Mouse (Mus musculus) hindbrain, embryonic 15.5 days (tissue): Measurements from ENCODE around the gene Atp5l. TPM values are rescaled to one million over a fixed set of nuclear protein-coding genes. Genes with fewer than 3 reads are reported as not detected.

ENCODE experiments used
- ATAC-seq: fragments of 200-750 bp; cut with Nextera tagmentation; 2 replicates; pipeline ENCODE4 v1.8.0; 2017; ENCODE audit warnings: low read depth, moderate number of reproducible peaks, moderate TSS enrichment; ENCODE audit not compliant: low FRiP score
- H3K27ac ChIP-seq: fragments of 300-500 bp; sonication (generic); replicated peaks from 2 replicates; pipeline ENCODE4 v1.5.1; 2015; ENCODE audit warnings: mild to moderate bottlenecking, inconsistent platforms
- H3K27me3 ChIP-seq: fragments of 300-500 bp; sonication (generic); 2 replicates; pipeline ENCODE4 v1.6.1; 2015; ENCODE audit warnings: control low read depth, inconsistent platforms
- H3K36me3 ChIP-seq: fragments of 300-500 bp; sonication (generic); 2 replicates; pipeline ENCODE4 v1.6.1; 2015; ENCODE audit warnings: control low read depth, inconsistent platforms
- H3K4me1 ChIP-seq: fragments of 300-500 bp; sonication (generic); replicated peaks from 2 replicates; pipeline ENCODE4 v1.6.1; 2015; ENCODE audit warnings: control low read depth, inconsistent platforms
- H3K4me2 ChIP-seq: fragments of 300-500 bp; sonication (generic); 2 replicates; pipeline ENCODE4 v1.6.1; 2015; ENCODE audit warnings: moderate library complexity, mild to moderate bottlenecking, inconsistent platforms
- H3K4me3 ChIP-seq: fragments of 300-500 bp; sonication (generic); 2 replicates; pipeline ENCODE4 v1.5.1; 2015; ENCODE audit warnings: mild to moderate bottlenecking, inconsistent platforms
- H3K9ac ChIP-seq: fragments of 300-500 bp; sonication (generic); 2 replicates; pipeline ENCODE4 v1.6.1; 2015; ENCODE audit warnings: inconsistent platforms
- H3K9me3 ChIP-seq: fragments of 300-500 bp; sonication (generic); 2 replicates; pipeline ENCODE4 v1.6.1; 2016; ENCODE audit warnings: control low read depth, inconsistent platforms
- whole genome bisulfite sequencing: fragments of 180-500 bp; shearing (Covaris S2); methylation state at CpG from one replicate; pipeline ENCODE4 v1.1.7; 2015; 5-methylcytosine and 5-hydroxymethylcytosine counted together
- polyA plus RNA-seq: library from polyadenylated mRNA; unstranded; fragments of >200 nt; fragmentation: Nextera tagmentation; extraction: Ambion mirVana; gene quantifications from 2 replicates; pipeline ENCODE4 v1.2.1, GENCODE M21; 2015

The Atp5l gene
- polyA plus RNA-seq, 1 experiment from 2014 or later, result 802 TPM

GRCm38 (mm10) chr9:44921543-44921942, 1.0 kb upstream of the Atp5l start:
- peak overlapping the region; percentile 83; the same call in 1 of the 2 replicates for H3K9ac ChIP-seq
- H3K27me3 ChIP-seq, result no peaks in the 10 kb centered on the region
- no peak for ATAC-seq

GRCm38 (mm10) chr9:44921123-44921468, 554 bp upstream of the Atp5l start:
- 2% methylated on average over 8 of the region's 8 CpGs for WGBS
- Histone ChIP-seq H3K4me1 (peaks cover 16% of the 10 kb centered on the region), H3K36me3 (no peaks in the 10 kb centered on the region), H3K9me3 (no peaks in the 10 kb centered on the region), H3K4me2 (peak overlapping the region; percentile 87), H3K9ac (peak overlapping the region; percentile 83), H3K27ac (peak overlapping the region; percentile 92), H3K27me3 (no peaks in the 10 kb centered on the region), H3K4me3 (peak overlapping the region; percentile 88)
- ATAC-seq, result peak; percentile 92

More at GRCm38 (mm10) chr9:44921543-44921942, 1.0 kb upstream of the Atp5l start:
- Histone ChIP-seq H3K27ac (peak overlapping the region; percentile 92), H3K4me3 (peak overlapping the region; percentile 88), H3K36me3 (0 out of 2 replicates have a peak, but pooled peaks cover 4% of the 10 kb centered on the region), H3K9me3 (no peaks in the 10 kb centered on the region), H3K4me1 (peaks cover 16% of the 10 kb centered on the region), H3K4me2 (peak overlapping the region; percentile 87)
- WGBS, result 63% methylated on average over 2 of the region's 2 CpGs

GRCm38 (mm10) chr9:44919606-44920005, 936 bp downstream of the Atp5l start:
- no peaks in the 10 kb centered on the region for H3K27me3 ChIP-seq
- 36% methylated on average over 2 of the region's 2 CpGs for WGBS
- H3K4me3 ChIP-seq, result peak overlapping the region; percentile 88
- H3K9ac ChIP-seq, result peak overlapping the region; percentile 83
- peaks cover 27% of the 10 kb centered on the region for H3K4me1 ChIP-seq
- no peaks in the 10 kb centered on the region for H3K36me3 ChIP-seq
- no peak for ATAC-seq
- no peak overlapping the region; the same call in 1 of the 2 replicates for H3K27ac ChIP-seq
- H3K9me3 ChIP-seq, result no peaks in the 10 kb centered on the region
- H3K4me2 ChIP-seq, result peak overlapping the region; percentile 87

- no peaks in the 10 kb centered on the region for H3K27me3 ChIP-seq
- no peak overlapping the region for H3K9ac ChIP-seq
- H3K4me3 ChIP-seq, result no peak overlapping the region
- H3K36me3 ChIP-seq, result peaks cover 17% of the 10 kb centered on the region
- WGBS, result 51% methylated on average over 1 of the region's 1 CpGs
- no peak for ATAC-seq
- no peak overlapping the region for H3K4me2 ChIP-seq
- no peak overlapping the region for H3K27ac ChIP-seq
- H3K4me1 ChIP-seq, result peaks cover 21% of the 10 kb centered on the region
- H3K9me3 ChIP-seq, result no peaks in the 10 kb centered on the region
Observed at GRCm38 (mm10) chr9:44916196-44916595, 4.3 kb downstream of the Atp5l start.

- H3K9me3 ChIP-seq, result no peaks in the 10 kb centered on the region
- WGBS, result 35% methylated on average over 4 of the region's 4 CpGs
- H3K9ac ChIP-seq, result no peak overlapping the region
- ATAC-seq, result no peak
- no peaks in the 10 kb centered on the region for H3K27me3 ChIP-seq
- H3K4me1 ChIP-seq, result peaks cover 21% of the 10 kb centered on the region
- no peak overlapping the region for H3K27ac ChIP-seq
- H3K4me3 ChIP-seq, result no peak overlapping the region
- H3K4me2 ChIP-seq, result no peak overlapping the region
- peaks cover 26% of the 10 kb centered on the region for H3K36me3 ChIP-seq
Observed at GRCm38 (mm10) chr9:44914706-44915105, 5.8 kb downstream of the Atp5l start.

GRCm38 (mm10) chr9:44911365-44911764, 9.2 kb downstream of the Atp5l start:
- H3K27ac ChIP-seq, result no peak overlapping the region
- H3K27me3 ChIP-seq, result no peaks in the 10 kb centered on the region
- ATAC-seq, result no peak
- no peak overlapping the region for H3K4me3 ChIP-seq
- no peaks in the 10 kb centered on the region for H3K9me3 ChIP-seq
- 98% methylated on average over 4 of the region's 4 CpGs for WGBS
- no peak overlapping the region for H3K9ac ChIP-seq
- H3K4me1 ChIP-seq, result peaks cover 12% of the 10 kb centered on the region
- H3K36me3 ChIP-seq, result peaks cover 26% of the 10 kb centered on the region
- no peak overlapping the region for H3K4me2 ChIP-seq

- WGBS, result 80% methylated on average over 4 of the region's 4 CpGs
- ATAC-seq, result no peak
- Histone ChIP-seq H3K27ac (no peak overlapping the region), H3K9me3 (no peaks in the 10 kb centered on the region), H3K27me3 (no peaks in the 10 kb centered on the region), H3K4me1 (no peaks in the 10 kb centered on the region), H3K4me2 (no peak overlapping the region), H3K36me3 (peaks cover 5% of the 10 kb centered on the region), H3K9ac (no peak overlapping the region), H3K4me3 (no peak overlapping the region)
Observed at GRCm38 (mm10) chr9:44905620-44906019, 14.9 kb downstream of the Atp5l start.

- H3K4me3 ChIP-seq, result no peak overlapping the region
- H3K4me2 ChIP-seq, result no peak overlapping the region
- no peaks in the 10 kb centered on the region for H3K27me3 ChIP-seq
- no peaks in the 10 kb centered on the region for H3K36me3 ChIP-seq
- no peak overlapping the region for H3K27ac ChIP-seq
- 67% methylated on average over 5 of the region's 5 CpGs for WGBS
- H3K4me1 ChIP-seq, result no peaks in the 10 kb centered on the region
- no peak overlapping the region for H3K9ac ChIP-seq
- no peaks in the 10 kb centered on the region for H3K9me3 ChIP-seq
- no peak for ATAC-seq
Observed at GRCm38 (mm10) chr9:44904964-44905363, 15.6 kb downstream of the Atp5l start.

- H3K4me1 ChIP-seq, result no peaks in the 10 kb centered on the region
- H3K36me3 ChIP-seq, result no peaks in the 10 kb centered on the region
- no peaks in the 10 kb centered on the region for H3K9me3 ChIP-seq
- no peak for ATAC-seq
- no peak overlapping the region for H3K9ac ChIP-seq
- H3K27me3 ChIP-seq, result no peaks in the 10 kb centered on the region
- no peak overlapping the region for H3K4me2 ChIP-seq
- no peak overlapping the region for H3K4me3 ChIP-seq
- H3K27ac ChIP-seq, result no peak overlapping the region
- 88% methylated on average over 4 of the region's 4 CpGs for WGBS
Observed at GRCm38 (mm10) chr9:44903856-44904255, 16.7 kb downstream of the Atp5l start.

- Histone ChIP-seq H3K27ac (no peak overlapping the region), H3K9ac (no peak overlapping the region), H3K4me3 (no peak overlapping the region), H3K9me3 (no peaks in the 10 kb centered on the region), H3K4me1 (no peaks in the 10 kb centered on the region), H3K36me3 (no peaks in the 10 kb centered on the region), H3K27me3 (no peaks in the 10 kb centered on the region), H3K4me2 (no peak overlapping the region)
- 76% methylated on average over 4 of the region's 4 CpGs for WGBS
- ATAC-seq, result no peak
Observed at GRCm38 (mm10) chr9:44900402-44900801, 20.1 kb downstream of the Atp5l start.

- H3K4me1 ChIP-seq, result no peaks in the 10 kb centered on the region
- no peaks in the 10 kb centered on the region for H3K9me3 ChIP-seq
- H3K4me3 ChIP-seq, result no peak overlapping the region
- no peaks in the 10 kb centered on the region for H3K27me3 ChIP-seq
- no peak for ATAC-seq
- H3K27ac ChIP-seq, result no peak overlapping the region
- no peak overlapping the region for H3K9ac ChIP-seq
- WGBS, result 89% methylated on average over 3 of the region's 3 CpGs
- H3K36me3 ChIP-seq, result no peaks in the 10 kb centered on the region
- H3K4me2 ChIP-seq, result no peak overlapping the region
Observed at GRCm38 (mm10) chr9:44899716-44900115, 20.8 kb downstream of the Atp5l start.

GRCm38 (mm10) chr9:44897024-44897423, 23.5 kb downstream of the Atp5l start:
- H3K9me3 ChIP-seq, result no peaks in the 10 kb centered on the region
- H3K9ac ChIP-seq, result no peak overlapping the region
- no peak for ATAC-seq
- no peaks in the 10 kb centered on the region for H3K27me3 ChIP-seq
- no peak overlapping the region for H3K4me2 ChIP-seq
- H3K27ac ChIP-seq, result no peak overlapping the region
- no peaks in the 10 kb centered on the region for H3K36me3 ChIP-seq
- no peaks in the 10 kb centered on the region for H3K4me1 ChIP-seq
- no peak overlapping the region for H3K4me3 ChIP-seq
- WGBS, result 62% methylated on average over 4 of the region's 4 CpGs

- 72% methylated on average over 3 of the region's 3 CpGs for WGBS
Observed at GRCm38 (mm10) chr9:44892664-44893063, 27.9 kb downstream of the Atp5l start.

More at GRCm38 (mm10) chr9:44892664-44893063, 27.9 kb downstream of the Atp5l start:
- no peak for ATAC-seq
- H3K36me3 ChIP-seq, result no peaks in the 10 kb centered on the region
- no peak overlapping the region for H3K4me3 ChIP-seq
- no peaks in the 10 kb centered on the region; the same call in 1 of the 2 replicates for H3K27me3 ChIP-seq
- H3K4me2 ChIP-seq, result no peak overlapping the region
- no peaks in the 10 kb centered on the region for H3K9me3 ChIP-seq
- no peak overlapping the region for H3K9ac ChIP-seq
- no peak overlapping the region for H3K27ac ChIP-seq
- H3K4me1 ChIP-seq, result no peaks in the 10 kb centered on the region
